Mouse (Mus musculus) naive thymus-derived CD4-positive, alpha-beta T cell, adult 5 months (primary cell): ENCODE measurements around the gene Vmn1r14. TPM values are rescaled to one million over a fixed set of nuclear protein-coding genes. Genes with fewer than 3 reads are reported as not detected.

Experiments used
- polyA plus RNA-seq: library from polyadenylated mRNA; unstranded; fragments of 100-300 nt; shearing (Covaris generic); gene quantifications from one replicate; pipeline ENCODE4 v1.2.1, GENCODE M21; 2017

The Vmn1r14 gene
- not detected for polyA plus RNA-seq

DNA sequence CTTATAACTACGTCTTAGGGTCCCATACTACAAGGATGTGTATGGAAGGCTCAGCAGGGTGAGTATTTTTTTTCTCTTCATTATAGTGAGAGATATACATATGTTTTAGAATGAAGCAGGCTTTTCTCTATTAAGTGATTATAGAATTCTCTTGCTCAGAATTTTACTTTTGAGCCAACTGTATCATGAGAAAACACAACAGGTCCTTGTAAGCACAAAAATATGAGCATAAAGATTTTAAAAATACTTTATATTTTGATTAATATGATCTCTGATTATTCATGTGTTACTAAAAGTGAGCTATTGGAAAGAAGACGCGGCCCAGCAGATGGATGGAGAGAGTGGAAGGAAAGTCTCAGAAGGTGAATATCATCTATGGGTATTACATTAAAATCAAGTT is at the start of gene Vmn1r14:
TSS of gene Vmn1r14 (plus strand) at position 301 of the 400 bp plus-strand sequence.

DNA sequence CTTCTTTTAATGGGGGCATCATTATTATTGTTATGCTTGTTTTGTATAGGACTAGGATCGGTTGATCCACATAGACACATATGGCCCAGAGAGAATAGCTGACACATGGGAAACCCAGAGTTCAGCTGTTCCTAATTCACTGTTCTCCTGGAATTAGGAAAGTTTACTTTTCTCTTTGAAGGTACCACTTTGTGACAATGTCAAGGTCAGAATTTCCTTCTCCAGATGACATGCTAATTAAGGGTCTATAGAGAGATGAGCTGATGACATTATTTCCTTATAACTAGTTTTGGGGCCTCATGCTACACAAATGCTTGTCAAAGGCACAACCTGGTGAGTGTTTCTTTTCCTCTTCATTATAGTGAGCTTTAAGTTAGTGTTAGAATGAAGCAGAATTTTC is 28.5 kb upstream of the Vmn1r14 start, which contains the start of gene Vmn1r13:
TSS of gene Vmn1r13 (plus strand) at position 301 of the 400 bp plus-strand sequence.

DNA sequence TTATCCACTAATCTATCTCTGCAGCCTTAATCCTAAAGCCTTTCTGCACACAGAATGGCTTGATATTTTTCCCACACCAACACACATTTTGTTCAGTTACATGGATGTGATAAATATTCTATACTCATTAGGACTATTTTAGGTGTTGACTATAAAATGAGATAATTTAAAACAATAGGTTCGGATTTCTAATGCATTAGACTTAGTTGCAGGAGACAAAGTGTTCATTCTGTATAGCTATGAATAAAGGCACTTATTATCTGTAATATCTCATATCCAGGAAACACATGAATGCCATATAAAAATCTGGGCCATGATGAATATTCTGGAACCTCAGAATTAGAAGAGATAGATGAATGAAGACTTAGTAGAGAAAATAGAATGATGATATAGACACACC is 26.2 kb downstream of the Vmn1r14 start, which contains the start of gene Vmn1r15:
TSS of gene Vmn1r15 (plus strand) at position 301 of the 400 bp plus-strand sequence.

Other genes with a start within 250 kb of the Vmn1r14 start
- not detected for gene Vmn1r6, start 234.4 kb upstream of the Vmn1r14 start, polyA plus RNA-seq
- not detected for gene Vmn1r7, start 206.4 kb upstream of the Vmn1r14 start, polyA plus RNA-seq
- gene Vmn1r8, start 199.4 kb upstream of the Vmn1r14 start, polyA plus RNA-seq: not detected
- gene Vmn1r9, start 164.9 kb upstream of the Vmn1r14 start, polyA plus RNA-seq: not detected
- not detected for gene Vmn1r10, start 122.2 kb upstream of the Vmn1r14 start, polyA plus RNA-seq
- not detected for gene Vmn1r11, start 98.2 kb upstream of the Vmn1r14 start, polyA plus RNA-seq
- gene Vmn1r12, start 74.8 kb upstream of the Vmn1r14 start, polyA plus RNA-seq: 0.07 TPM
- gene Vmn1r13, start 28.4 kb upstream of the Vmn1r14 start, polyA plus RNA-seq: 0.39 TPM
- not detected for gene Vmn1r15, start 26.3 kb downstream of the Vmn1r14 start, polyA plus RNA-seq
- not detected for gene Vmn1r16, start 97.8 kb downstream of the Vmn1r14 start, polyA plus RNA-seq
- not detected for gene Vmn1r17, start 132.0 kb downstream of the Vmn1r14 start, polyA plus RNA-seq
- 0.24 TPM for gene Vmn1r18, start 164.1 kb downstream of the Vmn1r14 start, polyA plus RNA-seq
- not detected for gene Vmn1r19, start 172.1 kb downstream of the Vmn1r14 start, polyA plus RNA-seq
- not detected for gene Vmn1r20, start 197.2 kb downstream of the Vmn1r14 start, polyA plus RNA-seq